Comparison of ENCODE assay signal across 20 mouse cellular contexts in genomic region chr6:23003152-23003551, GRCm38 (mm10).
DNase-seq lines count a peak whose midpoint lies in the region; ATAC-seq and TF ChIP-seq lines count a peak whose summit lies in the region.
"Had no signal": no experiment of that assay in that cellular context is flagged by ENCODE, and none has a peak within 500 bp of the region (broad histone marks: within the 10 kb centered on the region; RNA-seq: fewer than 3 reads in every experiment).

No protein-coding gene starts in this region.

- no peak overlapping the region for H3K27ac ChIP-seq in heart, postnatal 0 days (ENCODE audit: low read depth)
- H3K27ac ChIP-seq in liver, postnatal 0 days (ENCODE audit: low read depth), result no peak overlapping the region
- no peak overlapping the region for H3K27ac ChIP-seq in liver, embryonic 12.5 days
- H3K27ac ChIP-seq: midbrain, embryonic 10.5 days had no signal

- TF ChIP-seq EP300 in heart, postnatal 0 days (IDR thresholded peaks at IDR 0.05; ENCODE audit: low read depth), result no peak
- TF ChIP-seq EP300 in liver, postnatal 0 days (IDR thresholded peaks at IDR 0.05; ENCODE audit: low read depth), result no peak

- H3K4me1 ChIP-seq in heart, postnatal 0 days (ENCODE audit: control insufficient read depth, insufficient read depth), result no peaks in the 10 kb centered on the region
- no peaks in the 10 kb centered on the region for H3K4me1 ChIP-seq in liver, postnatal 0 days (ENCODE audit: insufficient read depth)
- H3K4me1 ChIP-seq in liver, embryonic 12.5 days, result no peaks in the 10 kb centered on the region
- H3K4me1 ChIP-seq: midbrain, embryonic 10.5 days had no signal

- H3K9me3 ChIP-seq in heart, postnatal 0 days (replicated peaks; ENCODE audit: control insufficient read depth, low read length), result no peaks in the 10 kb centered on the region
- H3K9me3 ChIP-seq in liver, postnatal 0 days (ENCODE audit: low read length), result no peaks in the 10 kb centered on the region
- no peaks in the 10 kb centered on the region for H3K9me3 ChIP-seq in liver, embryonic 12.5 days (replicated peaks)
- H3K9me3 ChIP-seq: midbrain, embryonic 10.5 days had no signal

- no peak overlapping the region for H3K4me2 ChIP-seq in heart, postnatal 0 days (ENCODE audit: low read depth, low read length)
- H3K4me2 ChIP-seq in liver, postnatal 0 days (ENCODE audit: low read depth, low read length), result no peak overlapping the region
- H3K4me2 ChIP-seq in liver, embryonic 12.5 days, result no peak overlapping the region
- H3K4me2 ChIP-seq: liver, embryonic 11.5 days had no signal

- DNase-seq in heart, postnatal 0 days (ENCODE audit: low spot score), result peak; percentile 17
- DNase-seq in heart, postnatal 14 days, result no peak
- no peak for DNase-seq in liver, postnatal 0 days
- DNase-seq in ES-CJ7 (ENCODE audit: low read depth, low spot score), result peak; percentile 25
- DNase-seq in retina, embryonic 14.5 days (ENCODE audit: low spot score), result peak; percentile 12
- no peak for DNase-seq in right cerebral cortex, adult 18-20 months
- DNase-seq: cerebellum, adult 2 months; gastrocnemius, postnatal 10 days; heart, postnatal 36 days; kidney, postnatal 14 days; layer of hippocampus, adult 9-11 months; lung, postnatal 14 days; right cerebral cortex, postnatal 25 days; thymus, adult 2 months had no signal

- no peak for ATAC-seq in heart, postnatal 0 days (ENCODE audit: insufficient read depth, low read depth)
- ATAC-seq in liver, postnatal 0 days, result no peak
- ATAC-seq in liver, embryonic 12.5 days, result no peak
- ATAC-seq in megakaryocyte, adult 5-6 weeks (ENCODE audit: poor library complexity, severe bottlenecking), result no peak
- ATAC-seq: CD4-positive, CD25-positive, alpha-beta regulatory T cell, adult 4 months; inflammation-experienced regulatory T-cells, adult 6 months had no signal

- no peaks in the 10 kb centered on the region for H3K36me3 ChIP-seq in heart, postnatal 0 days (replicated peaks; ENCODE audit: control insufficient read depth, insufficient read depth, low read length)
- no peaks in the 10 kb centered on the region for H3K36me3 ChIP-seq in liver, postnatal 0 days (replicated peaks; ENCODE audit: insufficient read depth, low read length)
- no peaks in the 10 kb centered on the region for H3K36me3 ChIP-seq in liver, embryonic 12.5 days

- 15% methylated on average over 3 of the region's 3 CpGs for WGBS in heart, postnatal 0 days
- WGBS in liver, postnatal 0 days (ENCODE audit: insufficient replicate concordance), result 19% methylated on average over 3 of the region's 3 CpGs
- WGBS in liver, embryonic 12.5 days (ENCODE audit: insufficient replicate concordance), result 20% methylated on average over 3 of the region's 3 CpGs

- intact Hi-C loops in heart, postnatal 14 days (cut with DNase I), result loop anchor here (5.0 to 10.0 kb wide), 2 partner anchors 119 to 452 kb away; no protein-coding TSS in a partner anchor

- no peaks in the 10 kb centered on the region for H3K27me3 ChIP-seq in heart, postnatal 0 days (ENCODE audit: control insufficient read depth, insufficient read depth, low read length)
- no peaks in the 10 kb centered on the region for H3K27me3 ChIP-seq in liver, postnatal 0 days (ENCODE audit: insufficient read depth, low read length)
- no peaks in the 10 kb centered on the region for H3K27me3 ChIP-seq in liver, embryonic 12.5 days (replicated peaks)

- no peak overlapping the region for H3K4me3 ChIP-seq in heart, postnatal 0 days (ENCODE audit: low read depth, low read length)
- H3K4me3 ChIP-seq in liver, postnatal 0 days (ENCODE audit: low read depth, low read length), result no peak overlapping the region
- no peak overlapping the region for H3K4me3 ChIP-seq in liver, embryonic 12.5 days
- H3K4me3 ChIP-seq: midbrain, embryonic 10.5 days had no signal

- H3K9ac ChIP-seq in heart, postnatal 0 days (replicated peaks; ENCODE audit: low read depth, low read length), result no peak overlapping the region
- H3K9ac ChIP-seq in liver, postnatal 0 days (replicated peaks), result no peak overlapping the region
- H3K9ac ChIP-seq in liver, embryonic 12.5 days, result no peak overlapping the region

- peak; percentile 38 for TF ChIP-seq CTCF in heart, postnatal 0 days (IDR thresholded peaks at IDR 0.05; ENCODE audit: low read depth)
- peak; percentile 22; the same call in 1 of the 2 replicates for TF ChIP-seq CTCF in liver, postnatal 0 days (IDR thresholded peaks at IDR 0.05; ENCODE audit: low read depth)

Comparison
In these comparisons a context has a peak if more than half of its experiments do, and no peak if none do; other contexts are left out.
1. DNase-seq: peak in heart, postnatal 0 days (single experiment), ES-CJ7 (single experiment) and retina, embryonic 14.5 days (single experiment); none in heart, postnatal 14 days (0 of 2), liver, postnatal 0 days (single experiment) and right cerebral cortex, adult 18-20 months (single experiment).